Mouse (Mus musculus): ENCODE measurements around the gene Stambpl1. TPM values are rescaled to one million over a fixed set of nuclear protein-coding genes. Genes with fewer than 3 reads are reported as not detected.

Gene Stambpl1
- total RNA-seq, 2 experiments from 2014 or later = 2.7 to 5.4 TPM

- intact Hi-C loops (cut with DNase I) = loop anchor here (10.0 kb wide), 1 partner anchor 89 kb away; no protein-coding TSS in a partner anchor
- peak; percentile 73 to 75 for DNase-seq
Measured at GRCm38 (mm10) chr19:34233944-34234343, 41.9 kb downstream of the Stambpl1 start.

GRCm38 (mm10) chr19:34236049-34236448, 44.0 kb downstream of the Stambpl1 start:
- intact Hi-C loops (cut with DNase I) = loop anchor here (10.0 kb wide), 1 partner anchor 91 kb away; no protein-coding TSS in a partner anchor

GRCm38 (mm10) chr19:34237746-34238145, 45.7 kb downstream of the Stambpl1 start:
- DNase-seq = no peak
- intact Hi-C loops (cut with DNase I) = loop anchor here (10.0 kb wide), 1 partner anchor 93 kb away; no protein-coding TSS in a partner anchor

More at GRCm38 (mm10) chr19:34236049-34236448, 44.0 kb downstream of the Stambpl1 start:
- DNase-seq = no peak

- no peak for DNase-seq
- intact Hi-C loops (cut with DNase I) = loop anchor here (2.0 to 10.0 kb wide), 2 partner anchors 308 to 534 kb away; no protein-coding TSS in a partner anchor
Measured at GRCm38 (mm10) chr19:34240273-34241039, 48.4 kb downstream of the Stambpl1 start.

GRCm38 (mm10) chr19:34241247-34241915, 49.4 kb downstream of the Stambpl1 start:
- intact Hi-C loops (cut with DNase I) = loop anchor here (2.0 to 10.0 kb wide), 2 partner anchors 307 to 533 kb away; no protein-coding TSS in a partner anchor
- DNase-seq = no peak

- no peak for DNase-seq
- intact Hi-C loops (cut with DNase I) = loop anchor here (10.0 kb wide), 1 partner anchor 532 kb away; no protein-coding TSS in a partner anchor
Measured at GRCm38 (mm10) chr19:34242925-34243324, 50.9 kb downstream of the Stambpl1 start.

- peak; percentile 59 to 64 for DNase-seq
- intact Hi-C loops (cut with DNase I) = loop anchor here (1.0 to 10.0 kb wide), 5 partner anchors 40 to 531 kb away; no protein-coding TSS in a partner anchor
Measured at GRCm38 (mm10) chr19:34244056-34244455, 52.0 kb downstream of the Stambpl1 start.

- DNase-seq = no peak
- intact Hi-C loops (cut with DNase I) = loop anchor here (10.0 kb wide), 1 partner anchor 526 kb away; no protein-coding TSS in a partner anchor
Measured at GRCm38 (mm10) chr19:34248558-34248957, 56.5 kb downstream of the Stambpl1 start.

- no peak for DNase-seq
- intact Hi-C loops (cut with DNase I) = no loop called here
Measured at GRCm38 (mm10) chr19:34250621-34251020, 58.6 kb downstream of the Stambpl1 start.

- intact Hi-C loops (cut with DNase I) = no loop called here
- DNase-seq = no peak
Measured at GRCm38 (mm10) chr19:34251900-34252299, 59.9 kb downstream of the Stambpl1 start.

- no peak for DNase-seq
- intact Hi-C loops (cut with DNase I) = no loop called here
Measured at GRCm38 (mm10) chr19:34252450-34252849, 60.4 kb downstream of the Stambpl1 start.

- peak; percentile 15 to 24 for DNase-seq
- intact Hi-C loops (cut with DNase I) = no loop called here
Measured at GRCm38 (mm10) chr19:34254101-34254879, 62.3 kb downstream of the Stambpl1 start.

GRCm38 (mm10) chr19:34254880-34255681, 63.1 kb downstream of the Stambpl1 start, which contains the start of gene Acta2:
TSS of gene Acta2 (minus strand) at chr19:34255590.
- intact Hi-C loops (cut with DNase I) = no loop called here
- DNase-seq = no peak

- no peak for DNase-seq
- intact Hi-C loops (cut with DNase I) = no loop called here
Measured at GRCm38 (mm10) chr19:34256149-34256548, 64.1 kb downstream of the Stambpl1 start.

GRCm38 (mm10) chr19:34256936-34257335, 64.9 kb downstream of the Stambpl1 start:
- intact Hi-C loops (cut with DNase I) = no loop called here
- no peak for DNase-seq

- intact Hi-C loops (cut with DNase I) = no loop called here
- DNase-seq = no peak
Measured at GRCm38 (mm10) chr19:34262273-34262974, 70.4 kb downstream of the Stambpl1 start.

GRCm38 (mm10) chr19:34265604-34266193, 73.7 kb downstream of the Stambpl1 start:
- intact Hi-C loops (cut with DNase I) = no loop called here
- DNase-seq = peak; percentile 39 to 44

GRCm38 (mm10) chr19:34268991-34269390, 77.0 kb downstream of the Stambpl1 start:
- intact Hi-C loops (cut with DNase I) = no loop called here
- no peak for DNase-seq
